Mouse (Mus musculus) hindbrain, embryonic 10.5 days (tissue): Measurements from ENCODE around the gene Wasf3. TPM values are rescaled to one million over a fixed set of nuclear protein-coding genes. Genes with fewer than 3 reads are reported as not detected.

ENCODE experiments used
- DNase-seq: peaks from one replicate; pipeline ENCODE4 v3.0.0-alpha.2; 2017; ENCODE audit warnings: low spot score
- H3K27ac ChIP-seq: fragments of 300-500 bp; sonication (generic); 2 replicates; pipeline ENCODE4 v1.5.1; 2016; ENCODE audit warnings: mild to moderate bottlenecking, moderate library complexity
- H3K27me3 ChIP-seq: fragments of 300-500 bp; sonication (generic); 2 replicates; pipeline ENCODE4 v1.6.1; 2016; ENCODE audit warnings: mild to moderate bottlenecking; ENCODE audit not compliant: poor library complexity, insufficient read depth, severe bottlenecking
- H3K36me3 ChIP-seq: fragments of 300-500 bp; sonication (generic); 2 replicates; pipeline ENCODE4 v1.6.1; 2016; ENCODE audit warnings: mild to moderate bottlenecking, moderate library complexity
- H3K4me1 ChIP-seq: fragments of 300-500 bp; sonication (generic); replicated peaks from 2 replicates; pipeline ENCODE4 v1.6.1; 2016; ENCODE audit warnings: mild to moderate bottlenecking
- H3K4me3 ChIP-seq: fragments of 300-500 bp; sonication (generic); 2 replicates; pipeline ENCODE4 v1.5.1; 2016; ENCODE audit warnings: mild to moderate bottlenecking, moderate library complexity
- H3K9me3 ChIP-seq: fragments of 300-500 bp; sonication (generic); 2 replicates; pipeline ENCODE4 v1.6.1; 2016; ENCODE audit warnings: mild to moderate bottlenecking, moderate library complexity
- WGBS: fragments of 180-500 bp; shearing (Covaris S2); methylation state at CpG from one replicate; pipeline ENCODE4 v1.1.7; 2016; 5-methylcytosine and 5-hydroxymethylcytosine counted together
- polyA plus RNA-seq: library from polyadenylated mRNA; unstranded; fragments of >200 nt; fragmentation: Nextera tagmentation; extraction: Ambion mirVana; gene quantifications from 2 replicates; pipeline ENCODE4 v1.2.1, GENCODE M21; 2016

Gene Wasf3
- 13.1 and 16.7 TPM in 2 replicates for polyA plus RNA-seq

GRCm38 (mm10) chr5:146384935-146385591 lies at the start of gene Wasf3:
Gene Wasf3, plus strand, starts transcription at chr5:146384985.
- Histone ChIP-seq H3K4me3 (peak within 1 kb of the TSS; percentile 84), H3K9me3 (peaks cover 11% of the 10 kb centered on the region; the same call in 1 of the 2 replicates), H3K27ac (peak within 1 kb of the TSS; percentile 96), H3K4me1 (peaks cover 13% of the 10 kb centered on the region), H3K27me3 (no peaks in the 10 kb centered on the region), H3K36me3 (peaks cover 16% of the 10 kb centered on the region)
- WGBS, result under 1% methylated on average over 66 of the region's 66 CpGs
- peak; percentile 92 for DNase-seq

- Histone ChIP-seq H3K4me3 (no peak overlapping the region), H3K27me3 (no peaks in the 10 kb centered on the region), H3K36me3 (no peaks in the 10 kb centered on the region), H3K9me3 (no peaks in the 10 kb centered on the region), H3K27ac (no peak overlapping the region), H3K4me1 (no peaks in the 10 kb centered on the region)
- DNase-seq, result no peak
- 60% methylated on average over 9 of the region's 9 CpGs for WGBS
These were observed 46.7 kb upstream of the Wasf3 start for GRCm38 (mm10) chr5:146338064-146338463.

GRCm38 (mm10) chr5:146340037-146340436 lies 44.7 kb upstream of the Wasf3 start:
- Histone ChIP-seq H3K36me3 (no peaks in the 10 kb centered on the region), H3K27ac (no peak overlapping the region), H3K27me3 (no peaks in the 10 kb centered on the region), H3K4me3 (no peak overlapping the region), H3K9me3 (no peaks in the 10 kb centered on the region), H3K4me1 (no peaks in the 10 kb centered on the region)
- no peak for DNase-seq
- WGBS, result 82% methylated on average over 4 of the region's 4 CpGs

GRCm38 (mm10) chr5:146344911-146345686 lies 39.7 kb upstream of the Wasf3 start:
- 91% methylated on average over 12 of the region's 12 CpGs for WGBS
- H3K4me1 ChIP-seq, result no peaks in the 10 kb centered on the region
- no peaks in the 10 kb centered on the region for H3K36me3 ChIP-seq
- DNase-seq, result no peak
- H3K4me3 ChIP-seq, result no peak overlapping the region
- no peak overlapping the region for H3K27ac ChIP-seq
- no peaks in the 10 kb centered on the region for H3K9me3 ChIP-seq
- no peaks in the 10 kb centered on the region for H3K27me3 ChIP-seq

GRCm38 (mm10) chr5:146347081-146347480 lies 37.7 kb upstream of the Wasf3 start:
- Histone ChIP-seq H3K36me3 (no peaks in the 10 kb centered on the region), H3K27me3 (no peaks in the 10 kb centered on the region), H3K4me1 (no peaks in the 10 kb centered on the region), H3K4me3 (no peak overlapping the region), H3K9me3 (no peaks in the 10 kb centered on the region), H3K27ac (no peak overlapping the region)
- no peak for DNase-seq
- 89% methylated on average over 6 of the region's 6 CpGs for WGBS

- DNase-seq, result no peak
- H3K9me3 ChIP-seq, result no peaks in the 10 kb centered on the region
- no peaks in the 10 kb centered on the region for H3K36me3 ChIP-seq
- H3K27ac ChIP-seq, result no peak overlapping the region
- no peaks in the 10 kb centered on the region for H3K4me1 ChIP-seq
- no peak overlapping the region for H3K4me3 ChIP-seq
- WGBS, result 77% methylated on average over 3 of the region's 3 CpGs
- no peaks in the 10 kb centered on the region for H3K27me3 ChIP-seq
These were observed 35.6 kb upstream of the Wasf3 start for GRCm38 (mm10) chr5:146349183-146349582.

- Histone ChIP-seq H3K27ac (no peak overlapping the region), H3K4me1 (no peaks in the 10 kb centered on the region), H3K36me3 (no peaks in the 10 kb centered on the region), H3K9me3 (no peaks in the 10 kb centered on the region), H3K4me3 (no peak overlapping the region), H3K27me3 (no peaks in the 10 kb centered on the region)
- DNase-seq, result no peak
- WGBS, result 85% methylated on average over 11 of the region's 11 CpGs
These were observed 34.0 kb upstream of the Wasf3 start for GRCm38 (mm10) chr5:146350784-146351183.

GRCm38 (mm10) chr5:146352006-146352405 lies 32.8 kb upstream of the Wasf3 start:
- DNase-seq, result no peak
- Histone ChIP-seq H3K9me3 (no peaks in the 10 kb centered on the region), H3K36me3 (no peaks in the 10 kb centered on the region), H3K4me3 (no peak overlapping the region), H3K4me1 (no peaks in the 10 kb centered on the region), H3K27me3 (no peaks in the 10 kb centered on the region), H3K27ac (no peak overlapping the region)
- 87% methylated on average over 7 of the region's 7 CpGs for WGBS

GRCm38 (mm10) chr5:146360386-146360785 lies 24.4 kb upstream of the Wasf3 start:
- 39% methylated on average over 10 of the region's 10 CpGs for WGBS
- H3K27me3 ChIP-seq, result no peaks in the 10 kb centered on the region
- H3K4me3 ChIP-seq, result no peak overlapping the region
- 0 out of 2 replicates have a peak, but pooled peaks cover 2% of the 10 kb centered on the region for H3K9me3 ChIP-seq
- H3K36me3 ChIP-seq, result no peaks in the 10 kb centered on the region
- H3K27ac ChIP-seq, result no peak overlapping the region
- H3K4me1 ChIP-seq, result no peaks in the 10 kb centered on the region
- peak; percentile 22 for DNase-seq

- Histone ChIP-seq H3K36me3 (no peaks in the 10 kb centered on the region), H3K27ac (no peak overlapping the region), H3K9me3 (0 out of 2 replicates have a peak, but pooled peaks cover 2% of the 10 kb centered on the region), H3K4me1 (no peaks in the 10 kb centered on the region), H3K4me3 (no peak overlapping the region), H3K27me3 (no peaks in the 10 kb centered on the region)
- DNase-seq, result no peak
- 84% methylated on average over 9 of the region's 9 CpGs for WGBS
These were observed 22.1 kb upstream of the Wasf3 start for GRCm38 (mm10) chr5:146362711-146363110.

GRCm38 (mm10) chr5:146368356-146368755 lies 16.4 kb upstream of the Wasf3 start:
- Histone ChIP-seq H3K9me3 (no peaks in the 10 kb centered on the region), H3K4me3 (no peak overlapping the region), H3K27ac (no peak overlapping the region), H3K27me3 (no peaks in the 10 kb centered on the region), H3K4me1 (no peaks in the 10 kb centered on the region), H3K36me3 (no peaks in the 10 kb centered on the region)
- 81% methylated on average over 2 of the region's 2 CpGs for WGBS
- no peak for DNase-seq

- Histone ChIP-seq H3K4me1 (no peaks in the 10 kb centered on the region), H3K27me3 (no peaks in the 10 kb centered on the region), H3K9me3 (no peaks in the 10 kb centered on the region), H3K27ac (no peak overlapping the region), H3K4me3 (no peak overlapping the region), H3K36me3 (no peaks in the 10 kb centered on the region)
- 92% methylated on average over 13 of the region's 13 CpGs for WGBS
- DNase-seq, result no peak
These were observed 15.8 kb upstream of the Wasf3 start for GRCm38 (mm10) chr5:146368971-146369370.

GRCm38 (mm10) chr5:146370794-146371193 lies 14.0 kb upstream of the Wasf3 start:
- no peaks in the 10 kb centered on the region for H3K9me3 ChIP-seq
- H3K27ac ChIP-seq, result no peak overlapping the region
- no peak overlapping the region for H3K4me3 ChIP-seq
- DNase-seq, result no peak
- 92% methylated on average over 8 of the region's 8 CpGs for WGBS
- H3K4me1 ChIP-seq, result no peaks in the 10 kb centered on the region
- no peaks in the 10 kb centered on the region for H3K36me3 ChIP-seq
- H3K27me3 ChIP-seq, result no peaks in the 10 kb centered on the region
